Mouse (Mus musculus) cortical plate, adult 2 months (tissue): Measurements from ENCODE around the gene Fam189b.

ENCODE experiments used
- CTCF ChIP-seq: fragments of 200-500 bp; IDR thresholded peaks from 2 replicates; pipeline ENCODE4 v1.5.1; 2011; ENCODE audit warnings: mild to moderate bottlenecking, control low read depth, low read length; ENCODE audit not compliant: insufficient read depth; ENCODE audit errors: extremely low read depth
- POLR2A ChIP-seq: fragments of 200-500 bp; IDR thresholded peaks from 2 replicates; pipeline ENCODE4 v1.6.1; 2011; ENCODE audit warnings: mild to moderate bottlenecking, low read length, control low read depth; ENCODE audit not compliant: insufficient read depth; ENCODE audit errors: extremely low read depth

- no peak for TF ChIP-seq CTCF
- no peak for TF ChIP-seq POLR2A
These were observed 994 bp downstream of the Fam189b start for GRCm38 (mm10) chr3:89183959-89184315.
